ENCODE assay signal across 30 mouse cellular contexts in genomic region chr17:79749647-79750046, GRCm38 (mm10). TPM values are rescaled to one million over a fixed set of nuclear protein-coding genes. Genes with fewer than 3 reads are reported as not detected.
DNase-seq lines count a peak whose midpoint lies in the region; ATAC-seq and TF ChIP-seq lines count a peak whose summit lies in the region.
"Had no signal": no experiment of that assay in that cellular context is flagged by ENCODE, and none has a peak within 500 bp of the region (broad histone marks: within the 10 kb centered on the region; RNA-seq: fewer than 3 reads in every experiment).

No protein-coding gene starts in this region.

- no peaks in the 10 kb centered on the region for H3K9me3 ChIP-seq in intestine, embryonic 15.5 days
- H3K9me3 ChIP-seq in intestine, postnatal 0 days (ENCODE audit: control insufficient read depth): no peaks in the 10 kb centered on the region
- no peaks in the 10 kb centered on the region for H3K9me3 ChIP-seq in kidney, postnatal 0 days (replicated peaks; ENCODE audit: low read length)
- H3K9me3 ChIP-seq in forebrain, embryonic 15.5 days: no peaks in the 10 kb centered on the region
- H3K9me3 ChIP-seq: embryonic facial prominence, embryonic 13.5 days; heart, embryonic 10.5 days; heart, embryonic 15.5 days; lung, embryonic 15.5 days; midbrain, embryonic 15.5 days; stomach, embryonic 15.5 days had no signal

- H3K4me1 ChIP-seq in intestine, embryonic 15.5 days (replicated peaks): 0 out of 2 replicates have a peak, but pooled peaks cover 5% of the 10 kb centered on the region
- H3K4me1 ChIP-seq in intestine, postnatal 0 days (replicated peaks; ENCODE audit: control insufficient read depth, insufficient read depth, low read length): no peaks in the 10 kb centered on the region
- H3K4me1 ChIP-seq in kidney, postnatal 0 days (replicated peaks; ENCODE audit: insufficient read depth, low read length): peaks cover 12% of the 10 kb centered on the region
- H3K4me1 ChIP-seq in forebrain, embryonic 15.5 days: no peaks in the 10 kb centered on the region
- H3K4me1 ChIP-seq: heart, embryonic 15.5 days; limb, embryonic 13.5 days; midbrain, embryonic 15.5 days; stomach, embryonic 15.5 days had no signal

- no peak overlapping the region for H3K9ac ChIP-seq in intestine, embryonic 15.5 days
- no peak overlapping the region for H3K9ac ChIP-seq in intestine, postnatal 0 days (ENCODE audit: low read depth, low read length)
- no peak overlapping the region for H3K9ac ChIP-seq in kidney, postnatal 0 days (ENCODE audit: low read depth, low read length)
- H3K9ac ChIP-seq in forebrain, embryonic 15.5 days (replicated peaks): no peak overlapping the region
- H3K9ac ChIP-seq: embryonic facial prominence, embryonic 13.5 days; heart, embryonic 15.5 days; hindbrain, embryonic 12.5 days; limb, embryonic 13.5 days; lung, embryonic 15.5 days; midbrain, embryonic 15.5 days; stomach, embryonic 15.5 days had no signal

- no peaks in the 10 kb centered on the region for H3K36me3 ChIP-seq in intestine, embryonic 15.5 days
- H3K36me3 ChIP-seq in intestine, postnatal 0 days (ENCODE audit: control insufficient read depth, insufficient read depth): no peaks in the 10 kb centered on the region
- no peaks in the 10 kb centered on the region for H3K36me3 ChIP-seq in kidney, postnatal 0 days (ENCODE audit: insufficient read depth, low read length)
- H3K36me3 ChIP-seq in forebrain, embryonic 15.5 days: no peaks in the 10 kb centered on the region
- H3K36me3 ChIP-seq: embryonic facial prominence, embryonic 13.5 days; forebrain, embryonic 10.5 days; heart, embryonic 10.5 days; heart, embryonic 15.5 days; hindbrain, embryonic 12.5 days; limb, embryonic 13.5 days; lung, embryonic 15.5 days; midbrain, embryonic 10.5 days; midbrain, embryonic 15.5 days; stomach, embryonic 15.5 days had no signal

- ATAC-seq in intestine, embryonic 15.5 days: 0 out of 2 replicates have a peak, but pooled peaks have one; percentile 47
- no peak for ATAC-seq in intestine, postnatal 0 days
- ATAC-seq in kidney, postnatal 0 days (replicated peaks; ENCODE audit: low FRiP score, low read depth): 0 out of 2 replicates have a peak, but pooled peaks have one; percentile 56
- ATAC-seq in forebrain, embryonic 15.5 days (replicated peaks): no peak
- ATAC-seq: forebrain, embryonic 16.5 days; hindbrain, postnatal 0 days; midbrain, embryonic 15.5 days; Patski had no signal

- H3K27ac ChIP-seq in intestine, embryonic 15.5 days: no peak overlapping the region
- H3K27ac ChIP-seq in intestine, postnatal 0 days (ENCODE audit: low read depth, low read length): no peak overlapping the region
- H3K27ac ChIP-seq in kidney, postnatal 0 days: no peak overlapping the region
- no peak overlapping the region for H3K27ac ChIP-seq in forebrain, embryonic 15.5 days (replicated peaks)
- H3K27ac ChIP-seq: embryonic facial prominence, embryonic 13.5 days; forebrain, embryonic 10.5 days; heart, embryonic 10.5 days; heart, embryonic 15.5 days; hindbrain, embryonic 12.5 days; hindbrain, postnatal 0 days; layer of hippocampus, adult 2 months; limb, embryonic 13.5 days; lung, embryonic 15.5 days; midbrain, embryonic 10.5 days; midbrain, embryonic 15.5 days; stomach, embryonic 15.5 days had no signal

- no peaks in the 10 kb centered on the region for H3K27me3 ChIP-seq in intestine, embryonic 15.5 days (replicated peaks)
- no peaks in the 10 kb centered on the region for H3K27me3 ChIP-seq in intestine, postnatal 0 days (replicated peaks; ENCODE audit: control insufficient read depth, insufficient read depth, low read length)
- H3K27me3 ChIP-seq in kidney, postnatal 0 days (ENCODE audit: insufficient read depth, low read length): no peaks in the 10 kb centered on the region
- H3K27me3 ChIP-seq in forebrain, embryonic 15.5 days: no peaks in the 10 kb centered on the region
- H3K27me3 ChIP-seq: embryonic facial prominence, embryonic 13.5 days; heart, embryonic 15.5 days; hindbrain, embryonic 12.5 days; lung, embryonic 15.5 days; midbrain, embryonic 15.5 days; Patski; stomach, embryonic 15.5 days had no signal

- 62% methylated on average over 1 of the region's 1 CpGs for WGBS in intestine, embryonic 15.5 days
- 29% methylated on average over 1 of the region's 1 CpGs for WGBS in intestine, postnatal 0 days
- 34% methylated on average over 1 of the region's 1 CpGs for WGBS in kidney, postnatal 0 days
- WGBS in forebrain, embryonic 15.5 days: 94% methylated on average over 1 of the region's 1 CpGs

- H3K4me3 ChIP-seq in intestine, embryonic 15.5 days (replicated peaks): no peak overlapping the region
- H3K4me3 ChIP-seq in intestine, postnatal 0 days (ENCODE audit: low read depth, low read length): no peak overlapping the region
- H3K4me3 ChIP-seq in kidney, postnatal 0 days (replicated peaks; ENCODE audit: low read depth, low read length): no peak overlapping the region
- H3K4me3 ChIP-seq in forebrain, embryonic 15.5 days: no peak overlapping the region
- H3K4me3 ChIP-seq: embryonic facial prominence, embryonic 13.5 days; forebrain, embryonic 10.5 days; heart, embryonic 10.5 days; heart, embryonic 15.5 days; hindbrain, embryonic 12.5 days; layer of hippocampus, adult 2 months; limb, embryonic 13.5 days; lung, embryonic 15.5 days; midbrain, embryonic 10.5 days; midbrain, embryonic 15.5 days; stomach, embryonic 15.5 days had no signal

- no peak for TF ChIP-seq CTCF in intestine, postnatal 0 days (IDR thresholded peaks at IDR 0.05; ENCODE audit: low read depth)
- TF ChIP-seq CTCF in kidney, postnatal 0 days (IDR thresholded peaks at IDR 0.05; ENCODE audit: low read depth): no peak

- no peak overlapping the region for H3K4me2 ChIP-seq in intestine, embryonic 15.5 days (replicated peaks)
- H3K4me2 ChIP-seq in intestine, postnatal 0 days (replicated peaks; ENCODE audit: low read depth): no peak overlapping the region
- no peak overlapping the region for H3K4me2 ChIP-seq in kidney, postnatal 0 days (ENCODE audit: low read length)
- no peak overlapping the region for H3K4me2 ChIP-seq in forebrain, embryonic 15.5 days (replicated peaks)
- H3K4me2 ChIP-seq: embryonic facial prominence, embryonic 13.5 days; heart, embryonic 15.5 days; hindbrain, embryonic 12.5 days; limb, embryonic 13.5 days; liver, embryonic 11.5 days; lung, embryonic 15.5 days; midbrain, embryonic 15.5 days; stomach, embryonic 15.5 days had no signal

- peak; percentile 93 for DNase-seq in kidney, postnatal 0 days (ENCODE audit: low spot score)
- no peak for DNase-seq in kidney, adult 8-10 months
- peak; percentile 67 for DNase-seq in hindlimb bud, embryonic 11.5 days (ENCODE audit: extremely low spot score, low read depth, low spot score)
- no peak for DNase-seq in testis, postnatal 10 days (ENCODE audit: low spot score)
- DNase-seq: adrenal gland, postnatal 10 days; cerebellum, adult 18-20 months; cerebellum, postnatal 10 days; gastrocnemius, postnatal 14 days; kidney, postnatal 25 days; right cerebral cortex, postnatal 25 days; thymus, adult 18-20 months; thymus, postnatal 25 days had no signal

RNA-seq across cellular contexts. Expression of gene Cyp1b1, which starts 34.8 kb away (rescaled TPM):
- 8.5 and 8.6 TPM in 2 replicates for polyA plus RNA-seq in intestine, embryonic 15.5 days (2015; fragmentation: Nextera tagmentation; extraction: Ambion mirVana)
- polyA plus RNA-seq in intestine, postnatal 0 days (2015; fragmentation: Nextera tagmentation; extraction: Ambion mirVana): 3.7 and 4.4 TPM in 2 replicates
- polyA plus RNA-seq in kidney, postnatal 0 days (2015; fragmentation: Nextera tagmentation; extraction: Ambion mirVana): 12.3 and 13.8 TPM in 2 replicates
- polyA plus RNA-seq in forebrain, embryonic 15.5 days (2015; fragmentation: Nextera tagmentation; extraction: Ambion mirVana): 3.5 and 4.2 TPM in 2 replicates

Comparison
In these comparisons a context has a peak if more than half of its experiments do, and no peak if none do; other contexts are left out.
1. ATAC-seq: peak in intestine, embryonic 15.5 days (single experiment) and kidney, postnatal 0 days (single experiment); none in intestine, postnatal 0 days (single experiment) and forebrain, embryonic 15.5 days (single experiment).
2. DNase-seq: peak in kidney, postnatal 0 days (single experiment) and hindlimb bud, embryonic 11.5 days (single experiment); none in kidney, adult 8-10 months (0 of 2) and testis, postnatal 10 days (single experiment).